Mouse (Mus musculus): ENCODE results near the gene Dnah3.

GRCm38 (mm10) chr7:119881229-119881628, 213.9 kb downstream of the Dnah3 start:
- TF ChIP-seq CTCF (IDR thresholded peaks at IDR 0.05; ENCODE audit: extremely low read depth, insufficient read depth, insufficient read length, insufficient replicate concordance) (no peak), POLR2A (IDR thresholded peaks at IDR 0.05; ENCODE audit: low read depth, low read length) (no peak)

Measured in spleen, adult 2 months (tissue).